10 mouse cellular contexts compared by ENCODE assay signal in genomic region chr17:34700671-34701071, GRCm38 (mm10). TPM values are rescaled to one million over a fixed set of nuclear protein-coding genes. Genes with fewer than 3 reads are reported as not detected.
A peak's percentile ranks its signal among the peaks of the same experiment; 100 is the strongest.
DNase-seq lines count a peak whose midpoint lies in the region; ATAC-seq and TF ChIP-seq lines count a peak whose summit lies in the region.
"Had no signal": no experiment of that assay in that cellular context is flagged by ENCODE, and none has a peak within 500 bp of the region (broad histone marks: within the 10 kb centered on the region; RNA-seq: fewer than 3 reads in every experiment).

No protein-coding gene starts in this region.

- 82% methylated on average over 2 of the region's 2 CpGs for WGBS in hindbrain, embryonic 10.5 days
- 51% methylated on average over 2 of the region's 2 CpGs for WGBS in hindbrain, embryonic 16.5 days

- no peaks in the 10 kb centered on the region for H3K27me3 ChIP-seq in hindbrain, embryonic 10.5 days (ENCODE audit: insufficient read depth, poor library complexity, severe bottlenecking)
- H3K27me3 ChIP-seq in hindbrain, embryonic 16.5 days (replicated peaks; ENCODE audit: control insufficient read depth, insufficient read depth, low read length), result no peaks in the 10 kb centered on the region
- H3K27me3 ChIP-seq: limb, embryonic 13.5 days; stomach, embryonic 15.5 days had no signal

- TF ChIP-seq POLR2A in cortical plate, adult 2 months (IDR thresholded peaks at IDR 0.05; ENCODE audit: extremely low read depth, insufficient read depth, low read length), result no peak

- intact Hi-C loops in left cerebral cortex, postnatal 14 days (cut with DNase I), result loop anchor here (5.0 kb wide), 1 partner anchor 77 kb away; no protein-coding TSS in a partner anchor

- H3K36me3 ChIP-seq in hindbrain, embryonic 10.5 days, result no peaks in the 10 kb centered on the region
- H3K36me3 ChIP-seq in hindbrain, embryonic 16.5 days (ENCODE audit: control insufficient read depth, insufficient read depth, low read length), result no peaks in the 10 kb centered on the region
- H3K36me3 ChIP-seq: limb, embryonic 13.5 days; stomach, embryonic 15.5 days had no signal

- no peak overlapping the region for H3K9ac ChIP-seq in hindbrain, embryonic 16.5 days (ENCODE audit: low read depth, low read length)
- H3K9ac ChIP-seq: stomach, embryonic 15.5 days had no signal

- no peak for ATAC-seq in hindbrain, embryonic 16.5 days

- peaks cover 16% of the 10 kb centered on the region for H3K4me1 ChIP-seq in hindbrain, embryonic 10.5 days (replicated peaks)
- peaks cover 10% of the 10 kb centered on the region for H3K4me1 ChIP-seq in hindbrain, embryonic 16.5 days (ENCODE audit: control insufficient read depth, insufficient read depth, low read depth, low read length)
- H3K4me1 ChIP-seq in cortical plate, adult 2 months (ENCODE audit: control insufficient read depth, insufficient read depth, low read length), result peaks cover 11% of the 10 kb centered on the region
- H3K4me1 ChIP-seq: stomach, embryonic 15.5 days had no signal

- H3K4me2 ChIP-seq in hindbrain, embryonic 16.5 days (ENCODE audit: low read length), result no peak overlapping the region
- H3K4me2 ChIP-seq: limb, embryonic 13.5 days; stomach, embryonic 15.5 days had no signal

- DNase-seq in hindbrain, embryonic 10.5 days (ENCODE audit: low spot score), result no peak
- DNase-seq in NIH3T3 (ENCODE audit: low read depth), result peak; percentile 64
- peak; percentile 32 to 59 for DNase-seq in left cerebral cortex, postnatal 14 days (ENCODE audit: low spot score in 2 of 2)
- no peak for DNase-seq in thymus, postnatal 36 days
- no peak for DNase-seq in cerebellum, postnatal 25 days
- DNase-seq: kidney, adult 9 months had no signal

- no peak overlapping the region for H3K4me3 ChIP-seq in hindbrain, embryonic 10.5 days
- no peak overlapping the region for H3K4me3 ChIP-seq in hindbrain, embryonic 16.5 days (ENCODE audit: low read length)
- no peak overlapping the region for H3K4me3 ChIP-seq in cortical plate, adult 2 months (ENCODE audit: insufficient read depth, low read length)
- H3K4me3 ChIP-seq: limb, embryonic 13.5 days; stomach, embryonic 15.5 days had no signal

- TF ChIP-seq CTCF in cortical plate, adult 2 months (IDR thresholded peaks at IDR 0.05; ENCODE audit: extremely low read depth, insufficient read depth, low read length), result no peak

- no peaks in the 10 kb centered on the region for H3K9me3 ChIP-seq in hindbrain, embryonic 10.5 days
- no peaks in the 10 kb centered on the region for H3K9me3 ChIP-seq in hindbrain, embryonic 16.5 days (ENCODE audit: control insufficient read depth, low read length)
- H3K9me3 ChIP-seq: limb, embryonic 13.5 days; stomach, embryonic 15.5 days had no signal

- H3K27ac ChIP-seq in hindbrain, embryonic 10.5 days, result 0 out of 2 replicates have a peak overlapping the region, but pooled peaks have one; percentile 23
- H3K27ac ChIP-seq in hindbrain, embryonic 16.5 days (ENCODE audit: low read depth, low read length), result no peak overlapping the region; the same call in 1 of the 2 replicates
- H3K27ac ChIP-seq in cortical plate, adult 2 months (ENCODE audit: insufficient read depth, low read length), result peak overlapping the region; percentile 89
- H3K27ac ChIP-seq: limb, embryonic 13.5 days; stomach, embryonic 15.5 days had no signal

RNA-seq across cellular contexts. Expression of gene Tnxb, which starts 30.3 kb away (rescaled TPM):
- polyA plus RNA-seq in hindbrain, embryonic 10.5 days (2016; fragmentation: Nextera tagmentation; extraction: Ambion mirVana), result 0.01 and 0.02 TPM in 2 replicates
- polyA plus RNA-seq in hindbrain, embryonic 16.5 days (2015; fragmentation: Nextera tagmentation; extraction: Ambion mirVana), result 0.30 and 0.34 TPM in 2 replicates
- 2.2 and 2.6 TPM in 2 replicates for polyA plus RNA-seq in cortical plate, adult 2 months (2012; rRNA removed)
- total RNA-seq in left cerebral cortex, postnatal 14 days (2021), result 1 to 10 TPM; 1.5 to 1.8 TPM

RNA-seq across cellular contexts. Expression of gene C4b, which starts 43.0 kb away (rescaled TPM):
- polyA plus RNA-seq in hindbrain, embryonic 10.5 days (2016; fragmentation: Nextera tagmentation; extraction: Ambion mirVana), result not detected in 2 replicates
- 0.19 and 0.25 TPM in 2 replicates for polyA plus RNA-seq in hindbrain, embryonic 16.5 days (2015; fragmentation: Nextera tagmentation; extraction: Ambion mirVana)
- 10.7 and 14.8 TPM in 2 replicates for polyA plus RNA-seq in cortical plate, adult 2 months (2012; rRNA removed)
- 1 to 10 TPM; 5.2 to 8.0 TPM for total RNA-seq in left cerebral cortex, postnatal 14 days (2021)

RNA-seq across cellular contexts. Expression of gene Atf6b, which starts 53.7 kb away (rescaled TPM):
- polyA plus RNA-seq in hindbrain, embryonic 10.5 days (2016; fragmentation: Nextera tagmentation; extraction: Ambion mirVana), result 111 and 118 TPM in 2 replicates
- 110 and 121 TPM in 2 replicates for polyA plus RNA-seq in hindbrain, embryonic 16.5 days (2015; fragmentation: Nextera tagmentation; extraction: Ambion mirVana)
- polyA plus RNA-seq in cortical plate, adult 2 months (2012; rRNA removed), result 59.6 and 64.1 TPM in 2 replicates
- 10 to 100 TPM; 76.4 to 80.3 TPM for total RNA-seq in left cerebral cortex, postnatal 14 days (2021)

RNA-seq across cellular contexts. Expression of gene Fkbpl, which starts 56.1 kb away (rescaled TPM):
- polyA plus RNA-seq in hindbrain, embryonic 10.5 days (2016; fragmentation: Nextera tagmentation; extraction: Ambion mirVana), result 19.4 and 19.6 TPM in 2 replicates
- 13.5 and 17.0 TPM in 2 replicates for polyA plus RNA-seq in hindbrain, embryonic 16.5 days (2015; fragmentation: Nextera tagmentation; extraction: Ambion mirVana)
- polyA plus RNA-seq in cortical plate, adult 2 months (2012; rRNA removed), result 7.8 and 8.7 TPM in 2 replicates
- 10 to 100 TPM; 16.1 to 16.7 TPM for total RNA-seq in left cerebral cortex, postnatal 14 days (2021)

Comparison
In these comparisons a context has a peak if more than half of its experiments do, and no peak if none do; other contexts are left out.
1. DNase-seq: peak in NIH3T3 (single experiment) and left cerebral cortex, postnatal 14 days (2 of 2); none in hindbrain, embryonic 10.5 days (single experiment), thymus, postnatal 36 days (0 of 2) and cerebellum, postnatal 25 days (0 of 2).